Mouse (Mus musculus) hindbrain, postnatal 0 days (tissue): Measurements from ENCODE around the gene Tab1. TPM values are rescaled to one million over a fixed set of nuclear protein-coding genes. Genes with fewer than 3 reads are reported as not detected.

Experiments
- ATAC-seq: fragments of 200-750 bp; cut with Nextera tagmentation; 2 replicates; pipeline ENCODE4 v1.8.0; 2017; ENCODE audit warnings: mild to moderate bottlenecking, moderate TSS enrichment, moderate library complexity
- DNase-seq: peaks from one replicate; pipeline ENCODE4 v3.0.0-alpha.2; 2015; ENCODE audit warnings: low spot score
- H3K27ac ChIP-seq: fragments of 300-500 bp; sonication (generic); 2 replicates; pipeline ENCODE4 v1.5.1; 2014; ENCODE audit warnings: mild to moderate bottlenecking
- H3K27me3 ChIP-seq: fragments of 300-500 bp; sonication (generic); 2 replicates; pipeline ENCODE4 v1.6.1; 2014; ENCODE audit warnings: low read length, mixed read lengths; ENCODE audit not compliant: insufficient read depth
- H3K36me3 ChIP-seq: fragments of 300-500 bp; sonication (generic); 2 replicates; pipeline ENCODE4 v1.6.1; 2014; ENCODE audit warnings: low read length, mixed read lengths; ENCODE audit not compliant: insufficient read depth
- H3K4me1 ChIP-seq: fragments of 300-500 bp; sonication (generic); 2 replicates; pipeline ENCODE4 v1.6.1; 2014; ENCODE audit warnings: antibody characterized with exemption, low read length, mixed read lengths; ENCODE audit not compliant: insufficient read depth
- H3K4me2 ChIP-seq: fragments of 300-500 bp; sonication (generic); 2 replicates; pipeline ENCODE4 v1.6.1; 2014; ENCODE audit warnings: low read depth, mild to moderate bottlenecking, low read length, moderate library complexity, mixed read lengths
- H3K4me3 ChIP-seq: fragments of 300-500 bp; sonication (generic); 2 replicates; pipeline ENCODE4 v1.5.1; 2014; ENCODE audit warnings: low read length
- H3K9ac ChIP-seq: fragments of 300-500 bp; sonication (generic); replicated peaks from 2 replicates; pipeline ENCODE4 v1.6.1; 2014; ENCODE audit warnings: mild to moderate bottlenecking, low read length, moderate library complexity, mixed read lengths
- H3K9me3 ChIP-seq: fragments of 300-500 bp; sonication (generic); 2 replicates; pipeline ENCODE4 v1.6.1; 2016; ENCODE audit warnings: low read length, mixed read lengths
- CTCF ChIP-seq: IDR thresholded peaks from 2 replicates; pipeline ENCODE4 v1.5.1; 2016; ENCODE audit warnings: antibody characterized with exemption, control low read depth, low read depth
- WGBS: fragments of 180-500 bp; shearing (Covaris S2); extraction: QIAGEN DNeasy Blood & Tissue Kit; methylation state at CpG from one replicate; pipeline ENCODE4 v1.1.7; 2014; 5-methylcytosine and 5-hydroxymethylcytosine counted together
- polyA plus RNA-seq: library from polyadenylated mRNA; unstranded; fragments of >200 nt; fragmentation: Nextera tagmentation; extraction: Ambion mirVana; gene quantifications from 2 replicates; pipeline ENCODE4 v1.2.1, GENCODE M21; 2015
- total RNA-seq: library from RNA; depleted of rRNA; stranded (reverse); fragments of >200 nt; gene quantifications from 2 replicates; pipeline ENCODE4 v1.2.3, GENCODE M21; 2014

Tab1 gene
- total and polyA plus RNA-seq, 2 experiments from 2014 or later = 26.5 to 55.0 TPM

DNA sequence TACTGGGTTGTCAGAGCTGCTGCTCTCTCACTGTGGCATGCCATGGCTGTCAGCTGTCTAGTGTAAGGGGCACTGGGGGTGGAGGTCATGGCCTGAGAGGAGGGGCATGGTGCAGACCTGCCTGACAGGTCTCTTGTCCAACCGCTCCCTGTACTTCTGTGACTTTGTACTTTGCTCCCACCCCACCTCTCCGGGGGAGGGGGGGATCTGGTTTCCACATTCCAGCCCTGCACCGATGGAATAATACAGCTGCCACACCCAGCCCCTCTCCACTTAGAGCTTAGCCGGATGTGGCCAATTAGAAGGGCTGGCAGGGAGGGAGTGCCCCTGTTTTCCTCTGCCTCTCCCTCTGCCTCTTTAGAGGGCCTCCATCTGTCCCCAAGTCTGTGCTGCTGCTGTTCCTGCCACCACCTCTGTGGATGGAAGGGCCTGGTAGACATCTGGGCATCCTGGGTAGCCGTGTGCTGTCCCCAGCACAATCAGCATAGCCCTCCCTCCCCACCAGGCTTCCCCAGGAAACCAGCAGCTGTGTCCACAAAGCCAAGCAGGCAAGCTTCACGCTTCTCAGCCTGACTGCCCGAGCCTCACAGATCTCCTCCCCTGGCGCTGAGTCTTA is 26.5 kb downstream of the Tab1 start:
- DNase-seq (no peak), ATAC-seq (no peak)
- WGBS = 51% methylated on average over 8 of the region's 8 CpGs
- peaks cover 5% of the 10 kb centered on the region; the same call in 1 of the 2 replicates for H3K4me1 ChIP-seq
- TF ChIP-seq CTCF = no peak
- no peaks in the 10 kb centered on the region for H3K9me3 ChIP-seq
- H3K27ac ChIP-seq = peak overlapping the region; percentile 41; the same call in 1 of the 2 replicates
- H3K4me3 ChIP-seq = no peak overlapping the region
- H3K27me3 ChIP-seq = no peaks in the 10 kb centered on the region
- peaks cover 63% of the 10 kb centered on the region for H3K36me3 ChIP-seq
- no peak overlapping the region for H3K4me2 ChIP-seq
- no peak overlapping the region for H3K9ac ChIP-seq

GRCm38 (mm10) chr15:80160223-80160622 is 27.3 kb downstream of the Tab1 start:
- no peak for TF ChIP-seq CTCF
- 89% methylated on average over 13 of the region's 13 CpGs for WGBS
- peaks cover 54% of the 10 kb centered on the region for H3K36me3 ChIP-seq

DNA sequence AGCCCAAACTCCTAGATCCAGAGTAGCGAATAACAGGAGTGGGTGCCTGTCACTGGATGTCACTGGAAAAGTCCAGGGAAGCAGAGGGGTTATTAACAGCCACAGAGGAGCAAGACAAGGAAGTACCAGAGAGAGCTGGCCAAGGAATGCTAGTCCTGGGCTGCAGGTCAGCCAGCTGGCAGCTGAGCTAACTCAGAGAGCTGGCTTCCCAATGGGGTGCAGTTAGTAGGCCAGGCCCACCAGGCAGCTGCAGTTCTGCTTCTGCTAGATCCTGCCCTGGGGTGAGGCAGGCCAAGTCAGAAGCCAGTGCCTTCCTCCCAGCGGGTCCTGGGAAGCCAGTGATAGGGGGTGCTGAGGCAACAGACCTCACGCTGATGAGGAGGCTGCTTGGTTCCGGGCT is 27.8 kb downstream of the Tab1 start:
- H3K4me3 ChIP-seq = no peak overlapping the region
- peaks cover 5% of the 10 kb centered on the region; the same call in 1 of the 2 replicates for H3K4me1 ChIP-seq
- no peak for TF ChIP-seq CTCF
- DNase-seq (no peak), ATAC-seq (no peak)
- H3K36me3 ChIP-seq = peaks cover 50% of the 10 kb centered on the region
- no peaks in the 10 kb centered on the region for H3K27me3 ChIP-seq
- H3K4me2 ChIP-seq = no peak overlapping the region
- no peak overlapping the region for H3K9ac ChIP-seq
- no peaks in the 10 kb centered on the region for H3K9me3 ChIP-seq
- H3K27ac ChIP-seq = peak overlapping the region; percentile 41; the same call in 1 of the 2 replicates
- 83% methylated on average over 4 of the region's 4 CpGs for WGBS

More at GRCm38 (mm10) chr15:80160223-80160622, 27.3 kb downstream of the Tab1 start:
- Histone ChIP-seq H3K4me3 (no peak overlapping the region), H3K9ac (no peak overlapping the region), H3K9me3 (no peaks in the 10 kb centered on the region), H3K4me1 (peaks cover 5% of the 10 kb centered on the region; the same call in 1 of the 2 replicates), H3K27ac (peak overlapping the region; percentile 41; the same call in 1 of the 2 replicates), H3K4me2 (no peak overlapping the region), H3K27me3 (no peaks in the 10 kb centered on the region)
- ATAC-seq (no peak), DNase-seq (no peak)

DNA sequence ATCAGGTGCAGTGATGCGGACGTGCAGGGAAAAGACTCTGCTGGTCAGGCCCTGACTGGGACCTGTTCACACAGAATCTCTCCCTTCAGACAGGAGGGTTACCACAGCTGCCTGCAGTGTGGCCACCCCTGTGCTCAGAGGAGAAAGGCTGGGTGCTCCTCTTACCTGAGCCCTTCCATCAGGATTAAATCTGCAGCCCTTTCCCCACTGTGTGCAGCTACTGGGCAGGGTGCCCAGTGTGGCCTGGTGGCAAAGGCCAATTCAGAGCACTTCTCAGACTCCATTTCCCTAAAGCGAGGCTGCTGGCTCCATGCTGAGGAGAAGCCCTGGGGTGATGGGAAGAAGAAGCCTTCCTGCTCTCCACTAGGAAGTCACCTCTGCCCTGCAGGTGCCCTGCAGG is 28.3 kb downstream of the Tab1 start:
- Histone ChIP-seq H3K9ac (no peak overlapping the region), H3K9me3 (no peaks in the 10 kb centered on the region), H3K4me3 (no peak overlapping the region), H3K4me1 (peaks cover 5% of the 10 kb centered on the region; the same call in 1 of the 2 replicates), H3K27ac (no peak overlapping the region), H3K27me3 (no peaks in the 10 kb centered on the region), H3K4me2 (no peak overlapping the region), H3K36me3 (peaks cover 45% of the 10 kb centered on the region)
- DNase-seq (no peak), ATAC-seq (no peak)
- WGBS = 77% methylated on average over 3 of the region's 3 CpGs
- no peak for TF ChIP-seq CTCF

GRCm38 (mm10) chr15:80162401-80162964 is 29.6 kb downstream of the Tab1 start:
- WGBS = 84% methylated on average over 4 of the region's 4 CpGs
- no peaks in the 10 kb centered on the region for H3K9me3 ChIP-seq

DNA sequence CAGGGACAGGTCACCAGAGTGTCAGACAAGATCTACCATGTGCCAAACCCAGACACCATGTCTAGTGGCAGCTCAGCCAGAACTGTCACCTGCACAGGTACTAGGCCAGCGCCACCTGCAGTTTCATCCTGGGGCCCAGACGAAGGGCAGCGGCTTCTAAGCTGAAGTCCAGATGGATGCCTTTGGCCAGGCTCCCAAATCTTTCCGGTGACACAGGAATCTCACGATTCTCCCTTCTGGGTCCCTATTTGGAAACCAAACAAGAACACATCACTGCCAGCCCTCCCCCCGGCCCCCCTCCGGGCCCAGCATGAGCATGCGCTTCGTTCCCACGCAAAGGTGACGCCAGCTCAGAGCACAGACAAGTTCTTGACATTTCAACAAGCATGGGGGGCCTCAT is 30.3 kb downstream of the Tab1 start:
- no peaks in the 10 kb centered on the region for H3K9me3 ChIP-seq
- TF ChIP-seq CTCF = 0 out of 2 replicates have a peak, but pooled peaks have one; percentile 5
- no peak overlapping the region for H3K4me2 ChIP-seq
- no peaks in the 10 kb centered on the region for H3K27me3 ChIP-seq
- ATAC-seq (0 out of 2 replicates have a peak, but pooled peaks have one; percentile 27), DNase-seq (peak; percentile 63)
- H3K9ac ChIP-seq = no peak overlapping the region
- no peak overlapping the region for H3K4me3 ChIP-seq
- H3K36me3 ChIP-seq = peaks cover 36% of the 10 kb centered on the region
- peaks cover 5% of the 10 kb centered on the region; the same call in 1 of the 2 replicates for H3K4me1 ChIP-seq
- H3K27ac ChIP-seq = peak overlapping the region; percentile 3; the same call in 1 of the 2 replicates
- WGBS = 52% methylated on average over 11 of the region's 11 CpGs

More at GRCm38 (mm10) chr15:80162401-80162964, 29.6 kb downstream of the Tab1 start:
- no peak for ATAC-seq
- DNase-seq = no peak
- no peak overlapping the region for H3K4me2 ChIP-seq
- no peak for TF ChIP-seq CTCF
- H3K27ac ChIP-seq = no peak overlapping the region
- peaks cover 44% of the 10 kb centered on the region for H3K36me3 ChIP-seq
- H3K27me3 ChIP-seq = no peaks in the 10 kb centered on the region
- no peak overlapping the region for H3K9ac ChIP-seq
- peaks cover 5% of the 10 kb centered on the region; the same call in 1 of the 2 replicates for H3K4me1 ChIP-seq
- H3K4me3 ChIP-seq = no peak overlapping the region
